Mouse (Mus musculus): ENCODE measurements at regions not wholly inside any gene's neighbourhood (a gene's known extent, or its start where the extent isn't known, plus 50 kb on each side); places are given as distances from the start of the nearest gene placed in this dataset.

DNA sequence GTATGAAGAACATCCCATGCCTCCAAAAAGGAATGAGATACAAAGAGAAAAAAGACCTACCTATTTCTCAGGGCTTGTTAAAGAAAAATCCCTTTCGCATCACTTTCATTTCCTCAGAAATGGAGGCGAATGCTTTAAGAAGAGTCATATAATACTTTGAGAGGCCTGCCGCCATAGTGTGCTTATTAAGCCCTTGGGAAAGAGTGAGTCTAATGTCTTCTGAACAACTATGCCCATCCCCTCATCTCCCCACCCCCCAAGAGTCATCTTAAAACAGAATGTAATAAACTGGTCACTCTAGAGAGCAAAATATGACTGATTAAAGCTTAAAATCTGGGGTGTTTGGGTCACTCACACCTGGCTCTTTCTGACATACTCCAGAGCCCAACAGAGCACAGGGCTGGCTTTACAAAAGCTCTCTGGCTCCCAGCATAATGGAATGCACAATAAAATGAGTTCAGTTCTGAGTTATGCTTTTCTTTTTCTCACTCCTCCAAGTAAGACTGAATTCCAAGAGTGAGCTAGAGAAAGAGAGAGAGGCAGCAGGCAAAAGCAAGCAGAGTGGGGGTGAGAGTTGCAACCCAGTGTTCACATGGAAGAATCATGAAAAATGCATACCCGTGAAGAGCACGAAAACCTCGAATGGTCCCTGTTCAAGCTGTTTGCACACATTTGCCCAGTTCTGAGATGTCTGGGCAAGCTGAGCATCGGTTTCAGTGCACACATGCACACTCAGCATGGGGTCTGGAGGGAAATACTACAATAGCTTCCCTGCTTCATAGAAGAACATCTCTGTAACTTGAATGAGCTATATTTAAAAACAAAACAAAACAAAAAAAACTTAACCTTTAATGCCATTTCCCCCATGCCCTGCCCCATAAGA, 180.0 kb upstream of the Spats2l start:
- ATAC-seq (ENCODE audit: insufficient read depth, low FRiP score), result no peak
- H3K27ac ChIP-seq (ENCODE audit: low read length), result no peak overlapping the region

DNA sequence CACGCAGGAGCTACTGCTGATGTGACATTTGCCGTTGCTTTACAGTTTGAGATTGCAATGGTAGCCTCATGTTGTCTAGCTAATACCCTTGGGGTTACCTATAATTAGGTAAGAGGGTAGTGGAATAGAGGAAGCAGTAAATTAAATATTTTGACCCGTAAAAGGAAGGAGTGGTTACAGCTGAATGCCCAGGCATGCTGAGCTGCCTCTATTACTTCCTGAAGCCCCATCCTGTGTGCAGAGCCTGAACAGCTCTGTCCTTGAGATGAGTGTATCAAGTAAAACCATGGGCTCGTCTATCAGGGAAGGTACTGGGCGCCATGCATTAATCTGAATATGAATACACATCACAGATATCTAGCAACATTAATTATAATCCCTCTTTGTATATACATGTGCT, 179.1 kb upstream of the Spats2l start:
- H3K4me3 ChIP-seq (replicated peaks; ENCODE audit: low read length), result no peak overlapping the region

More for the DNA sequence above, 180.0 kb upstream of the Spats2l start:
- Histone ChIP-seq H3K9ac (ENCODE audit: low read length) (no peak overlapping the region), H3K4me2 (ENCODE audit: low read depth, low read length) (no peak overlapping the region), H3K4me1 (ENCODE audit: control insufficient read depth, insufficient read depth, low read length) (no peaks in the 10 kb centered on the region), H3K36me3 (ENCODE audit: control insufficient read depth, insufficient read depth, low read length) (no peaks in the 10 kb centered on the region), H3K27me3 (ENCODE audit: control insufficient read depth, insufficient read depth, low read length) (no peaks in the 10 kb centered on the region), H3K4me3 (replicated peaks; ENCODE audit: low read length) (no peak overlapping the region), H3K9me3 (replicated peaks; ENCODE audit: control insufficient read depth, low read length) (0 out of 2 replicates have a peak, but pooled peaks cover 2% of the 10 kb centered on the region)
- 81% methylated on average over 7 of the region's 7 CpGs for WGBS

DNA sequence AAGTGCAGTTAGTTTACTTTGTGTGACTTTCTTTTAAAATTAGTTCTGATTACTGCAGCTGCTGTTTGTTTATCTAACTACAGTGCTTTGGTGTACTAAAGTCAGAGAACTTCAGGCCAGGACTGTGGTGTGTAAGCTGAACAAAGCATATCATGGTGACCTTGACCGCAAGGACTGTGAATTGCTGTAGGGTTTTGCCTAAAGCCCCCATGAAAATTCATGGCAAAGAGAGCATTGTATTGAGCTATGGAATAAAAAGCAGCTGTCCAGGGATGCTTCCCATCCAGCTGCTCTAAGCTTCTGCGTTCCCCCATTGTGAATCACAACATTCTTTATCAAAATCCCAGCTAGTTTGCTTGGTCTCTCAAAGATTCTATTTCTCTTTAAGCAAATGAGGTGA, 173.0 kb upstream of the Spats2l start:
- H3K36me3 ChIP-seq (ENCODE audit: control insufficient read depth, insufficient read depth, low read length), result no peaks in the 10 kb centered on the region
- no peaks in the 10 kb centered on the region for H3K27me3 ChIP-seq (ENCODE audit: control insufficient read depth, insufficient read depth, low read length)
- H3K9me3 ChIP-seq (replicated peaks; ENCODE audit: control insufficient read depth, low read length), result no peaks in the 10 kb centered on the region
- no peak overlapping the region for H3K4me2 ChIP-seq (ENCODE audit: low read depth, low read length)
- no peaks in the 10 kb centered on the region for H3K4me1 ChIP-seq (ENCODE audit: control insufficient read depth, insufficient read depth, low read length)
- H3K4me3 ChIP-seq (replicated peaks; ENCODE audit: low read length), result no peak overlapping the region
- H3K9ac ChIP-seq (ENCODE audit: low read length), result no peak overlapping the region
- ATAC-seq (ENCODE audit: insufficient read depth, low FRiP score), result no peak
- H3K27ac ChIP-seq (ENCODE audit: low read length), result no peak overlapping the region
- WGBS, result 74% methylated on average over 2 of the region's 2 CpGs

More for the DNA sequence above, 179.1 kb upstream of the Spats2l start:
- no peaks in the 10 kb centered on the region for H3K4me1 ChIP-seq (ENCODE audit: control insufficient read depth, insufficient read depth, low read length)
- H3K27ac ChIP-seq (ENCODE audit: low read length), result no peak overlapping the region
- no peaks in the 10 kb centered on the region for H3K27me3 ChIP-seq (ENCODE audit: control insufficient read depth, insufficient read depth, low read length)
- no peaks in the 10 kb centered on the region for H3K36me3 ChIP-seq (ENCODE audit: control insufficient read depth, insufficient read depth, low read length)
- no peak overlapping the region for H3K9ac ChIP-seq (ENCODE audit: low read length)
- 66% methylated on average over 5 of the region's 5 CpGs for WGBS
- H3K4me2 ChIP-seq (ENCODE audit: low read depth, low read length), result no peak overlapping the region
- no peak for ATAC-seq (ENCODE audit: insufficient read depth, low FRiP score)
- no peaks in the 10 kb centered on the region for H3K9me3 ChIP-seq (replicated peaks; ENCODE audit: control insufficient read depth, low read length)

DNA sequence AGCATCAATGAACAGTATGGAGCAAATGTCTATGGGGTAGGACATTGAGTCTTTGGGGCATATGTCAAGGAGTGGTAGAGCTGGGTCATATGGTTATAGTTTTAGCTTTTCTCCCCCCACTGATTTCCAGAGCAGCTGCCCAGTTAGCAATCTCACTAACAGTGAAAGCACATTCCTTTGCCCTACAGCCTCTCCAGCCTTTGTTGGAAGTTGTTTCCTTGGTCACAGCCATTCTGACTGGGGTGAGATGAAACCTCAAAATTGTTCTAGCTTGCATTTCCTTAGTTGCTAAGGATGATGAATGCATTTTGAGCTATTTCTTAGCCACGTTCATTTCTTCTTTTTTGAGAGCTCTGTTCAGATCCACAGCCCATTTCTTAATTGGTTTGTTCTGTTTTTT, 168.4 kb upstream of the Spats2l start:
- H3K4me2 ChIP-seq (ENCODE audit: low read depth, low read length), result no peak overlapping the region
- no peak for ATAC-seq (ENCODE audit: insufficient read depth, low FRiP score)
- H3K9me3 ChIP-seq (replicated peaks; ENCODE audit: control insufficient read depth, low read length), result no peaks in the 10 kb centered on the region
- no peaks in the 10 kb centered on the region for H3K27me3 ChIP-seq (ENCODE audit: control insufficient read depth, insufficient read depth, low read length)
- H3K4me3 ChIP-seq (replicated peaks; ENCODE audit: low read length), result no peak overlapping the region
- no peaks in the 10 kb centered on the region for H3K36me3 ChIP-seq (ENCODE audit: control insufficient read depth, insufficient read depth, low read length)
- no peak overlapping the region for H3K9ac ChIP-seq (ENCODE audit: low read length)
- H3K27ac ChIP-seq (ENCODE audit: low read length), result no peak overlapping the region
- 42% methylated on average over 1 of the region's 1 CpGs for WGBS
- H3K4me1 ChIP-seq (ENCODE audit: control insufficient read depth, insufficient read depth, low read length), result 0 out of 2 replicates have a peak, but pooled peaks cover 2% of the 10 kb centered on the region

DNA sequence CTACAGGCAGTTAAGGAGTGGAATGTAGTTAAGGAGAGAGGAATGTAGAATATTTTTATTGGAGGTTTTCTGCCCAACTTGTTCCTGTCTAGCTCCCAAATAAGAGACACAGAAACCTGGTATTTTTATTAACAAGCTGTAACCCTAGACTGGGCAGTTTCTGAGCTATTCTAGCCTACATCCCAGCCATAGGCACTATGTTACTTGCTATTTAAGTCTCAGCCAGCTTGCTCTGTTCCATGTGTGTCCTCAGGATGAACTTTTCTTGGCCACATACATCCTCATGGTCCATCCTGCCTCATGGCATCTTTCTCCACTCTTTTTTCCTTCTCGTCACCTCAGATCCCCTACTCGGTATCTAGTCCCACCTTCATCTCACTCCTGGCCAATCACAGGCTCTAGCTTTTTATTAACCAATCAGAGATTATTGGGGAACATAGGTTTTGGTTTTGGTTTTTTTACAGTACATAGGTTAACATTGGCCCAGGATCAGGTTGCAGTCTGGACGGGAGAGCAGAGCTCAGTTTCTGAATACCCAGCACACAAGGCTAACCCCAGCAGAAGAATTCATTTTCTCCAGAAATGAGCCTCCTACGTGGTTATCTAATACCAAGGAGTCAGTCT, 167.8 kb upstream of the Spats2l start:
- 66% methylated on average over 4 of the region's 4 CpGs for WGBS
- no peak overlapping the region for H3K4me2 ChIP-seq (ENCODE audit: low read depth, low read length)
- ATAC-seq (ENCODE audit: insufficient read depth, low FRiP score), result no peak
- no peaks in the 10 kb centered on the region for H3K27me3 ChIP-seq (ENCODE audit: control insufficient read depth, insufficient read depth, low read length)
- no peak overlapping the region for H3K27ac ChIP-seq (ENCODE audit: low read length)
- H3K9me3 ChIP-seq (replicated peaks; ENCODE audit: control insufficient read depth, low read length), result no peaks in the 10 kb centered on the region
- no peak overlapping the region for H3K9ac ChIP-seq (ENCODE audit: low read length)
- no peaks in the 10 kb centered on the region for H3K36me3 ChIP-seq (ENCODE audit: control insufficient read depth, insufficient read depth, low read length)
- 0 out of 2 replicates have a peak, but pooled peaks cover 2% of the 10 kb centered on the region for H3K4me1 ChIP-seq (ENCODE audit: control insufficient read depth, insufficient read depth, low read length)
- H3K4me3 ChIP-seq (replicated peaks; ENCODE audit: low read length), result no peak overlapping the region

DNA sequence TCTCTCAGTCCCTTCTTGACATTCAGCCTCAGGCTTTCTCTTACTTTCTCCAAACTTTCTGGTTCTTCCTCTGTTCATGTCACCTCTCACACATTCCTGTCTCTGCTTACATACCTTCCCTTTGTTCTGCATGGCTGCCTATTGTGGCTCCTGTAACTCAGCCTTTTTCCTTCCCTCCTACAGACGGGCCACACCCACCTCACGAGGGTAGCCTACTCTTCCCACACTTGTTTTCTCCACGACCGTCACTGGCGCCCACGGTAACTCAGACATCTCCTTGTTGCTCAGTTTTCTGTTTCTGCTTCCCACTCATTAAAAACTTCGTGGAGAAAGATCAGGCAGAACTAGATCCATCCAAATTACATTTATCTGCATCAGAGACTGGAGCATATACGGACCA, 166.9 kb upstream of the Spats2l start:
- H3K9ac ChIP-seq (ENCODE audit: low read length), result no peak overlapping the region
- H3K4me1 ChIP-seq (ENCODE audit: control insufficient read depth, insufficient read depth, low read length), result 0 out of 2 replicates have a peak, but pooled peaks cover 2% of the 10 kb centered on the region
- H3K4me2 ChIP-seq (ENCODE audit: low read depth, low read length), result no peak overlapping the region
- H3K4me3 ChIP-seq (replicated peaks; ENCODE audit: low read length), result no peak overlapping the region
- H3K36me3 ChIP-seq (ENCODE audit: control insufficient read depth, insufficient read depth, low read length), result no peaks in the 10 kb centered on the region
- WGBS, result 53% methylated on average over 8 of the region's 8 CpGs
- ATAC-seq (ENCODE audit: insufficient read depth, low FRiP score), result no peak
- no peaks in the 10 kb centered on the region for H3K9me3 ChIP-seq (replicated peaks; ENCODE audit: control insufficient read depth, low read length)
- H3K27me3 ChIP-seq (ENCODE audit: control insufficient read depth, insufficient read depth, low read length), result no peaks in the 10 kb centered on the region
- no peak overlapping the region for H3K27ac ChIP-seq (ENCODE audit: low read length)

DNA sequence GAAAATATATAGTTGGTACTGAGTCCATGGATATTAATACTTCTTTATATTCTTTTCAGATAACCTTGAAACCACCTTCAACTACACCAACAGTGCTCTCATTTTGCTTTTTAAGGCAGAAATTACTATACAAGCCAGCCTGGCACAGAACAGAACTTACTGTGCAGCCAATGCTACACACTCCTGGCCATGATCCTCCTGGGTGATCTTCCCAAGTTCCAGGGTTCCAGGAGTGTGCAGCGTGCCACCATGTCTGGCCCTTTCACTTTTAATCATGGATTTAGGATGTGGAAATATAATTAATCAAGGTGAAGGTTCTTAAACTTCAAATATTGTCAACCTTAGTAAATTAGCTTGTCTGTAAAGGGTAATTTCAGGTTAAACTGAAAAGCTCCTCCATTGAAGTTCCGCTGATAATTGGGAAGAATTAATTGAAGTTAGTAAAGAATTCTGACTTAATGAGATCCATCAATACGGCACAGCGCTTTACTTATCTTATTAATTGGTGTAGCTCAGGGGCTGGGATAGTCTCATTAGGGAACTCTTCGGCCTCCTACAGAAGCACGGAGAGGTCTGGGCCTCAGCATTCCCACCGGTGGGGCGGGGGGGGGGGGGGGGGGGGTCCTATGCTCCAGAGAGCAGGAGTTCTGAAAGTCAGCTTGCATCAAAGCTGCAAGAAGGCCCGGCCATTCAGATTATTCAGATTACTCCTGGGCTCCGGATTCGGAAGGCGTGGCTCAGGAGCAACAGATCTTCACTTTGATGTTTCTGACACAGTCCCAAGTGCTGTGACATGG, 166.1 kb upstream of the Spats2l start:
- no peak for ATAC-seq (ENCODE audit: insufficient read depth, low FRiP score)
- 64% methylated on average over 12 of the region's 12 CpGs for WGBS
- Histone ChIP-seq H3K27me3 (ENCODE audit: control insufficient read depth, insufficient read depth, low read length) (no peaks in the 10 kb centered on the region), H3K27ac (ENCODE audit: low read length) (no peak overlapping the region), H3K4me2 (ENCODE audit: low read depth, low read length) (no peak overlapping the region), H3K9me3 (replicated peaks; ENCODE audit: control insufficient read depth, low read length) (no peaks in the 10 kb centered on the region), H3K36me3 (ENCODE audit: control insufficient read depth, insufficient read depth, low read length) (no peaks in the 10 kb centered on the region), H3K9ac (ENCODE audit: low read length) (no peak overlapping the region), H3K4me3 (replicated peaks; ENCODE audit: low read length) (no peak overlapping the region), H3K4me1 (ENCODE audit: control insufficient read depth, insufficient read depth, low read length) (0 out of 2 replicates have a peak, but pooled peaks cover 2% of the 10 kb centered on the region)

DNA sequence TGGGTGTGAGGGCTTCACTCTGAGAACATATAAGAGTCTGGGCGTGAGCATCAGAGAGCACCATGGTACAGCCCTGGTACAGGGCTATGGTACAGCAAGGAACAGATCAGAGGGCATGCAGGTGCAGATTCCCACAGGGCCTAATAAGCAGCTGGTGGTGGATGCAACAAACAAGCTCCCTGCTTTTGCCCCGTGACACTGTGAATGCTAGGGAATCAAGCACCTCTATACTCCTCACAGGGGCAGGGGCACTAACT, 165.6 kb upstream of the Spats2l start:
- WGBS, result 40% methylated on average over 2 of the region's 2 CpGs
- Histone ChIP-seq H3K36me3 (ENCODE audit: control insufficient read depth, insufficient read depth, low read length) (no peaks in the 10 kb centered on the region), H3K9me3 (replicated peaks; ENCODE audit: control insufficient read depth, low read length) (no peaks in the 10 kb centered on the region), H3K4me3 (replicated peaks; ENCODE audit: low read length) (no peak overlapping the region), H3K4me1 (ENCODE audit: control insufficient read depth, insufficient read depth, low read length) (peaks cover 5% of the 10 kb centered on the region; the same call in 1 of the 2 replicates), H3K27ac (ENCODE audit: low read length) (no peak overlapping the region), H3K9ac (ENCODE audit: low read length) (no peak overlapping the region), H3K27me3 (ENCODE audit: control insufficient read depth, insufficient read depth, low read length) (no peaks in the 10 kb centered on the region), H3K4me2 (ENCODE audit: low read depth, low read length) (no peak overlapping the region)
- ATAC-seq (ENCODE audit: insufficient read depth, low FRiP score), result no peak

DNA sequence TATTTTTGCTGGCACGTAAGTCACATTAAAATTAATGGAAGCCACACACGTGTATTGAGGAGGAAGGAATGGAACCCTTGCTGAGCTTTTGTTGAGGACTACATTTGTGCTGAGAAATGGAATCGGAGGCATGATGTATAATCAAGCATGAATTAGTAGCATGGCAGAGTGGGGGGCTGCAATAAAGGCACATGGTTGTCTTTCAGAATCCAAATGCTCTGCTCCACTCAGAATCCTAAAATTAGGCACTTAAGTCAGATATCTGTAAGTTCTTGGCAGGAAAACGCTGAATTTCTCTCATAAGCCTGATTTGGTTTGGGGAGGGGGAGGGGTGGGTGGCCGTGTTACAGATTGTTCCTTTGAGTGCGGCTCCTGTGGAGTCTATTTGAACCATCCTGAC, 164.7 kb upstream of the Spats2l start:
- Histone ChIP-seq H3K27ac (ENCODE audit: low read length) (no peak overlapping the region), H3K4me3 (replicated peaks; ENCODE audit: low read length) (no peak overlapping the region), H3K4me2 (ENCODE audit: low read depth, low read length) (no peak overlapping the region), H3K9me3 (replicated peaks; ENCODE audit: control insufficient read depth, low read length) (no peaks in the 10 kb centered on the region), H3K27me3 (ENCODE audit: control insufficient read depth, insufficient read depth, low read length) (no peaks in the 10 kb centered on the region), H3K36me3 (ENCODE audit: control insufficient read depth, insufficient read depth, low read length) (no peaks in the 10 kb centered on the region), H3K4me1 (ENCODE audit: control insufficient read depth, insufficient read depth, low read length) (peaks cover 5% of the 10 kb centered on the region; the same call in 1 of the 2 replicates), H3K9ac (ENCODE audit: low read length) (no peak overlapping the region)
- 56% methylated on average over 6 of the region's 6 CpGs for WGBS
- ATAC-seq (ENCODE audit: insufficient read depth, low FRiP score), result no peak
